Mouse (Mus musculus): ENCODE data around the gene Arl8b.

- TF ChIP-seq FLI1 (IDR thresholded peaks at IDR 0.05; ENCODE audit: low read length) (no peak), GATA1 (IDR thresholded peaks at IDR 0.05; ENCODE audit: borderline replicate concordance, low read length) (no peak)
These were observed 43.2 kb downstream of the Arl8b start for GRCm38 (mm10) chr6:108826070-108826469.
